Mouse (Mus musculus) adrenal gland, adult 8-10 months (tissue): ENCODE data around the gene Gm45837. TPM values are rescaled to one million over a fixed set of nuclear protein-coding genes. Genes with fewer than 3 reads are reported as not detected.

Experiments used
- DNase-seq: peaks from one replicate; pipeline ENCODE4 v3.0.0; 2022
- total RNA-seq, 4 experiments: library from RNA; stranded (reverse); gene quantifications; 2 replicates each; pipeline ENCODE4 v1.2.4; 2022

Gm45837 gene
- total RNA-seq, 4 experiments from 2014 or later, result 4.4 to 8.6 TPM; not detected in 2

GRCm38 (mm10) chr7:101503351-101503750, 92.7 kb downstream of the Gm45837 start:
- DNase-seq, result peak; percentile 54

DNA sequence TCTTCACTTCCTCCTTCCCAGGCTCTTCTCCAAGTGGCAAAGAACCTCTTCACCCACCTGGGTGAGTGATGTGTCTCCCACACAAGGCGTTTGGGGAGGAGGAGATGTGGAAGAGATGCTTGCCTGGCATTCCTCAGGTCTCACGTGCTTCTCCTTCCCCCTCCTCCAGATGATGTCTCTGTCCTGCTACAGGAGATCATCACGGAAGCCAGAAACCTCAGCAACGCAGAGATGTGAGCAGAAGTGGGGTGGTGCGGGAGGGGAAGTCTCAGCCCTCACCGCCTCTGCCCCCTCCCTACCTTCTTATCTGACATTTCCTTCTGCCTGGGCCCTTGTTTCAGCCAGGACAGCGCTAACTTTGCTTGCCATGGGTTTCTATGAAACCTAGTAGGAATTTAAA, 93.1 kb downstream of the Gm45837 start:
- DNase-seq, result no peak

DNA sequence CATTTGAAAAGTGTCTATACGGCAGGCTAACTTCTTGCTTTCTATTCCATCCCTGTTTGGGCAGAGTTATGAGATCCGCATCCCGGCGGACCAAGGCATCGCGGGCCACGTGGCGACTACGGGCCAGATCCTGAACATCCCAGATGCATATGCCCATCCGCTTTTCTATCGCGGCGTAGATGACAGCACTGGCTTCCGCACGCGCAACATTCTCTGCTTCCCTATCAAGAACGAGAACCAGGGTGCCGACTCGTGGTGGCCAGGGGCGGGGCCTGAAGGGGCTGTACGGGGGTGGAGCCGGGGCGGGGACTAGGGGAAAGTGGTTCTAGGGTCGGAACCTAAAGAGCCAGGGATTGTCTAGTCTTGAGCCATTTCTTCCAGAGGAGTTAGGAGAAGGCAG, 93.8 kb downstream of the Gm45837 start:
- DNase-seq, result no peak

DNA sequence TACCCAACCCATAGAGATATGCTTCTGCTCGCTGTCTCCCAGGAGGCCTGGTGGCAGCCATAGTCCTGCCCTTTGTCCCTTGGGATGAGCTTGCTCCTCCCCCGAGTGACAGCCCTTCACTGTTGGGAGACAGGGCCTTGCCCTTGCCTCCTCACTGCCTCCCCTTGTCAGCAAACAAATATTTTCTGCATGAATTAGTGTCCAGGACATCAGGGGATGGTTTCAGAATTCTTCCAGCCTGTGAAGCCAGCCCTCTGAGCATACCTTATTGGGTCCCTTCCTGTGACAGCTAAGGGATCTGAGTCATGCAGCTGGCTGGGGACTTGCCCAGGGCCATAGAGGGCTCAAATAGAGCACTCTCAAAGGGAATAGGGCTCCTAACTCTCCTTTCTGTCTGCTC, 98.5 kb downstream of the Gm45837 start:
- peak; percentile 40 for DNase-seq

- DNase-seq, result no peak
Observed at GRCm38 (mm10) chr7:101513655-101514054, 103.0 kb downstream of the Gm45837 start.

DNA sequence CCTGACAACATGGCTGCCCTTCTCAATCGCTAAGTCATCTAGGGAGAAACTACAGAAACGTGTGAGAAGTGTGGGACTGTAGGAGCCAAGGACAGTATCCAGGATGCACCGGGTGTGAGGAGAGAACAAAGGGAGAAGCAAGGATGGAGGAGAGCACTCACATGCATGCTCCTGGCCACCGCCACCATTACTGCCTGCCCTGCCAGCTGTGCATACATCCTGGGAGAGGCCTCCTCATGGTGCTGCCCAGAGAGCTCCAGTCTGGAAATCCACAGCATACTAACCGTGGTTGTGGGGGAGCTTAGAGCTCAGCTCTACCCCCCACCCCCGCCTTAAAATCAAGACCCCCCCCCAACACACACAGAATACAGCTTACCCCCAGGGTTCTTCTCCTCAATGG, 104.1 kb downstream of the Gm45837 start:
- DNase-seq, result no peak

DNA sequence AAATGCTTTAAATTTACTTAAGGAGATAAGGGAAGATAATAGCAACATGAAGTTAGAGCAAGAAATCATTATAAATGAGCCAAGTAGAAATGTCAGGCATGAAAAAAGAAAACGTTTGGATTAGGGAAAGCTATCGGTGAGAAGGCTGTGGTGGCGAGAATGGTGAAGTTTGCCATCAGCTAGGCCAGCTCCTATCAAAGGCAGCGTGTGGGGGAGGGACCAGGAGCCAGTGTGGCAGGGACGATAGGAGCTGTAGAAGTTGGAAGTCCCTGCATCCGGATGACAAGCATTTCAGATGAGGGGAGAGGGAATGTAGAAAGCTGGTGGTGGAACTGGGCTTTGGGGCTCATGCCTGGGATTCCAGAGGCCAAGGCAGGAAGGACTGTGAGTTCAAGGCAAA, 104.6 kb downstream of the Gm45837 start:
- no peak for DNase-seq

GRCm38 (mm10) chr7:101516460-101516859, 105.8 kb downstream of the Gm45837 start:
- DNase-seq, result no peak

DNA sequence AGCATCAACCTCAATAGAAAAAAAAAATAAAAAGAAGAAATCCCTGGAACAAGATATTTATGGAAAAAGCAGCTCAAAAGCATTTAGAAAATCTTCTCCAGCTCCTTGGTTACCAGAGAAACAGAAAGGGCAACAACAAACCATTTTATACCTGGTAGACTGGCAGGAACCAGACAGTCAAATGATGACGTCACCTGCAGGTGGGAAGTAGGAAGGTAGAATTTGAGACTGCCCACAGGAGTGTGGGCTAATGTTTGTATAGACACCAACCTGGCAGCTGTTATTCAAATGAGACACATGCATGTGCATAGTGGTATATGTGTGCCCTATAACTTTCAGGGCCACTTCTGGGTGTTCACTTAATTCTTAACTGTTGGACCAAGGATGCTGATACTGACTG, 111.0 kb downstream of the Gm45837 start:
- DNase-seq, result no peak

- DNase-seq, result no peak
Observed at GRCm38 (mm10) chr7:101523205-101523604, 112.5 kb downstream of the Gm45837 start.

GRCm38 (mm10) chr7:101526484-101526883, 115.8 kb downstream of the Gm45837 start:
- DNase-seq, result no peak

GRCm38 (mm10) chr7:101534428-101534827, 123.7 kb downstream of the Gm45837 start:
- no peak for DNase-seq

DNA sequence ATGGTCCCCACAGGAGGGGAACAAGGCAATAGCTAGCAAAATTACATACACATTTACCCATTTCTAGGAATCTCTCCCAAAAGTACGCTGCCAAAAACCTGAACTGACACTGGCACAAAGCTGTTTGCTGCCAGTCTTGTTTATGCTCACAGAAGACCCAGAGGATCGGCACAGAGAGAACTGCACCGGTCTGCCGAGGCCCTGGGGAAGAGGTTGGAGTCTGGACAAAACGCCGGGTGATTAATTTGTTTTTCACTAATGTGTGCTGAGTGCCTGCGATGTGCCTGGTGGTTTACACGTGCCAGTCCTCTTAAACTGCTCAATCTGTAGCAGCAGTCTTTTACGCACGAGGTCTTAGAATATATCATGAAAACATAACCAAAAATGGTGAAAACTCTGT, 124.4 kb downstream of the Gm45837 start:
- DNase-seq, result no peak

GRCm38 (mm10) chr7:101535517-101535916, 124.8 kb downstream of the Gm45837 start:
- no peak for DNase-seq

- DNase-seq, result no peak
Observed at GRCm38 (mm10) chr7:101537541-101537940, 126.9 kb downstream of the Gm45837 start.

DNA sequence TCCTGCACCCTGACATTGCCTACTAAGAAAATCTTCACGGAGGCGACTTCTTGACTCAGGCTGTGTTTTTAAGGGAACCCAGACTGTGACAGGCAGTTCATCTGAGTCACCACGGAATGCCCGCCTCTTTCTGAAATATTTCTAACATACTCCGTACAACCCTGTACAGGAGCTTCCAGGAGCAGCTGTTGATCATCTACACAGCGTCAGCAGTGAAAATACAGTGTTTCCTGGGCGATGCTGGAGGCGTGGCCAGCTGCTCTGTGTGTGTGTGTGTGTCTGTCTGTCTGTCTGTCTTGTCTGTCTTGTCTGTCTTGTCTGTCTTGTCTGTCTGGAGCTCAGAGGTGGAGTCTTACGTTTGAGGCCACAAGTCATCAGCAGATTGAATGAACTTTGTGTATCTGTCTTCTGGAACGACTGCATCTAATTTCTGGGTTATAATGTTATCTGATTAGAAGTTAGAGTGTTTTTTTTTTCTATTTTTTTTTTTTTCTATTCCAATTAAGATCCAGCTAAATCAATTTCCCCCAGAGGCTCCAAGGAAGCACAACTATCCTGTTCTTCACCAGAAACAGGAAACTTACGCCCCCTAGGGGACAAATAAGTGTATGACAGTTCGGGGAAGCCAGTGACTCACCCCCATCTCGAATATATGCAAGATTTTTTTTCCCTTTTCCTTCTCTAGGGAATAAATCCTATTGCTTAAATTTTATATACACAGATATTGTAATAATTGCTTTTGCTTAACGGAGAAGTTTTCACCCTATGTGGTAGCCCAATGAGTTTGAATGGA, 127.7 kb downstream of the Gm45837 start:
- peak; percentile 36 for DNase-seq

DNA sequence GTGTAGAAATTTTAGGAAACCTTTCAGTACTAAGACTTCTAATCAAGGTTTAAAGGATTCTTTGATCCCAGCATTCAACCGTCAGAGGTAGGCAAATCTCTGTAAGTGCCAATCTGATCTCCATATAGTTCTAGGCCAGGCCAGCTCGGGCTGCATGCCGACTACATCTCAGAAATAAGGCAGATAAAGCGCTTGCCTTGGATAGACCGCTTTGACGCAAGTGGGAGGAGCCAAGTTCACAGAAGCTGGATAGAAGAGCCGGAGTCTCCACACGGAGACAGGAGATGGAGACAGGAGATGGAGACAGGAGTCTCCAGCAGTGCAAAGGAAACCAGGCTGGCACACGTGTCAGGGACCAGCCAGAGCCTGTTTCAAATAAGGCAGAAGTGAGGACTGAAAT, 129.1 kb downstream of the Gm45837 start:
- no peak for DNase-seq

DNA sequence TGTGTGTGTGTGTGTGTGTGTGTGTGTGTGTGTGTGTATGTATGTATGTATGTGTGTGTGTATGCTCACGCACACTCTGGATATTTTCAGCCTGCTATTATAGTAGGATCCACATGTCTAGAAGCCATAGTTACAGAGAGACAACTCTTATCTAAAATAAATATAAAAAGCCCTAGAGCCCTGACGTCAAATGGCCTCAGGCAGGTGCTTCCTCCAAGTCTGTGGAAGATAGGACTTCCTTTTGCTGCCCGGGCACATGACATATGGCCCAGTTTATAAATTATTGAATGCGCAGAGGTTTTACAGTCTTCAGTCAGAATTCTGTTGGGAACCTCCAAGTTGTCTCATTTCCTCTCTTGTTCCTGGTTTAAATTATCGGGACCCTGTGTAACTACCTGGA, 130.0 kb downstream of the Gm45837 start:
- no peak for DNase-seq

GRCm38 (mm10) chr7:101541132-101541531, 130.4 kb downstream of the Gm45837 start:
- DNase-seq, result peak; percentile 56

GRCm38 (mm10) chr7:101541734-101542133, 131.0 kb downstream of the Gm45837 start:
- no peak for DNase-seq

DNA sequence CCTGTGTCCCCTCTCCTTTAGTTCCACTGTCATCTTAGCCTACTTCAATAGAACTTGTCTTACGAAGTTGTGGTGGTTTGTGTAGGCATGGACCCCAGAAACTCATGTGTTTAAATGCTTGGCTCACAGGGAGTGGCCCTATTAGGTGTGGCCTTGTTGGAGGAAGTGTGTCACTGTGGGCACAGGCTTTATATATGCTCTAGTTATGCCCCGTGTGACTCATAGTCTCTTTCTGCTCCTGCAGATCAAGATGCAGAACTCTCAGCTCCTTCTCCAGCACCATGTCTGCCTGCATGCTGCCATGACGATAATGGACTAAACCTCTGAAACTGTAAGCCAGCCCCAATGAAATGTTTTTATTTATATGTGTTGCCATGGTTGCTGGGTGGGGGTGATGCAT, 137.0 kb downstream of the Gm45837 start:
- DNase-seq, result no peak

DNA sequence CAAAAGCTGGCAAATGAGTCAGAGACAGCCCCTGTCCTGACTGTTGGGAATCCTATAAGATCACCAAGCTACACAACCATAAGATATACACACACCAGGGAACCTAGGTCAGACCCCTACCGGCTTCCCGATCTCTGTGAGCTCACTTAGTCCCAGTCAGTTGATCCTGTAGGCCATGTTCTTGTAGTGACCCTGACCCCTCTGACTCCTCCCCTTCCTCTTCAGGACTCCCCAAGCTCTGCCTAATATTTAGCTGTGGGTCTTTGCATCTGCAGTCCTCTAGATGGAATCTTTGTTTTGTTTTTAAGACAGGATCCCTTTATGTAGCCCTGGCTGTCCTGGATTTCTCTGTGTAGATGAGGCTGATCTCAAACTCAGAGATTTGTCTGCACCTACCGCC, 138.6 kb downstream of the Gm45837 start:
- no peak for DNase-seq

DNA sequence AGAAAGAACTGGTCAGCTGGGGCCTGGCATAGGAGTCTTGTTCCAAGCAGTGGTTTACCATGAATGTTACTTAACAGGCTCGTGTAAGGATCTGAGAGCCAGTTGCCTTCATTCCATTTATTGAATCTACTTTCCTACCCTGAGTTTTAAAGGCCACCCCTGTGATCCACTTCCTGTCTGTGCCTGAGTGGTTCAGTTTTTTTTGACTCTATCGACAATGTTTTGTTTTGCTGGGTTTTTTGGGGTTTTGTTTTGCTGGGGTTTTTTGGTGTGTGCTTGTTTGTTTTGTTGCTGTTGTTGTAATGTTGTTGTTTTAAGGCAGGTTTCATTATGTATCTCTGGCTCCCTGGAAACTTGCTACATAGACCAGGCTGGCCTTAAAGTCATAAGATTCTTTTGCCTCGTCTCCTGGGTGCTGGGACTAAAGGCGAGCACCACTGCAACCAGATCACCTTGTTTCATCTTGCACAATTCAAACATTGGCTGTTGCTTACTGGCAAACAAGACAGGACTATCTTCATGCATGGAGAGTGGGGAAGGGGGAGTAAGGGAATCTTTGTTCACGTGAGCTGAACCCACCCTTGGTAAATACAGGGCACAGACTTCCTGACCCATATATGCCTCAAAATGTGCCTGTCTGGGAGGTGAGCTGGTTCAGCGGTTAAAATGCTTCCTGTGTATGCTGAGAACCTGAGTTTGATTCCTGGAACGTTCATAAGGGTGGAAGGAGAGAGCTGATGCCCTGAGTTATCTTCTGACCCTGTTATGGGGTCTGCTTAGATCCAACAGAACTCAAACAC, 140.2 kb downstream of the Gm45837 start:
- DNase-seq, result no peak

GRCm38 (mm10) chr7:101551530-101551929, 140.8 kb downstream of the Gm45837 start:
- no peak for DNase-seq
